Mouse (Mus musculus) adipocyte (in vitro differentiated cells): ENCODE data around the gene Bcat1.

ENCODE experiments used
- DNase-seq: peaks from one replicate; pipeline ENCODE4 v3.0.0-alpha.2; 2016; ENCODE audit warnings: low spot score

Bcat1 gene

GRCm38 (mm10) chr6:145056102-145056501, 19.9 kb downstream of the Bcat1 start:
- no peak for DNase-seq

GRCm38 (mm10) chr6:145055277-145055858, 20.6 kb downstream of the Bcat1 start:
- no peak for DNase-seq

- no peak for DNase-seq
Measured at GRCm38 (mm10) chr6:145052669-145053068, 23.3 kb downstream of the Bcat1 start.

GRCm38 (mm10) chr6:145050899-145051298, 25.1 kb downstream of the Bcat1 start:
- DNase-seq = no peak

- DNase-seq = no peak
Measured at GRCm38 (mm10) chr6:145048131-145048997, 27.6 kb downstream of the Bcat1 start.

GRCm38 (mm10) chr6:145047445-145047857, 28.5 kb downstream of the Bcat1 start:
- DNase-seq = no peak

- DNase-seq = no peak
Measured at GRCm38 (mm10) chr6:145046266-145046890, 29.6 kb downstream of the Bcat1 start.

- DNase-seq = no peak
Measured at GRCm38 (mm10) chr6:145044916-145045574, 30.9 kb downstream of the Bcat1 start.

- no peak for DNase-seq
Measured at GRCm38 (mm10) chr6:145040732-145041131, 35.3 kb downstream of the Bcat1 start.

- no peak for DNase-seq
Measured at GRCm38 (mm10) chr6:145037626-145038025, 38.4 kb downstream of the Bcat1 start.

GRCm38 (mm10) chr6:145035412-145035811, 40.6 kb downstream of the Bcat1 start:
- no peak for DNase-seq

GRCm38 (mm10) chr6:145030587-145030986, 45.4 kb downstream of the Bcat1 start:
- no peak for DNase-seq

- DNase-seq = no peak
Measured at GRCm38 (mm10) chr6:145023990-145024389, 52.0 kb downstream of the Bcat1 start.

GRCm38 (mm10) chr6:145022966-145023725, 52.8 kb downstream of the Bcat1 start:
- DNase-seq = peak; percentile 18

- no peak for DNase-seq
Measured at GRCm38 (mm10) chr6:145022349-145022748, 53.6 kb downstream of the Bcat1 start.

GRCm38 (mm10) chr6:145020553-145020952, 55.4 kb downstream of the Bcat1 start:
- DNase-seq = no peak

GRCm38 (mm10) chr6:145018295-145018694, 57.7 kb downstream of the Bcat1 start:
- no peak for DNase-seq

- DNase-seq = no peak
Measured at GRCm38 (mm10) chr6:145017508-145017907, 58.5 kb downstream of the Bcat1 start.

GRCm38 (mm10) chr6:145016639-145017038, 59.3 kb downstream of the Bcat1 start:
- DNase-seq = no peak

GRCm38 (mm10) chr6:145014944-145015343, 61.0 kb downstream of the Bcat1 start:
- no peak for DNase-seq

- no peak for DNase-seq
Measured at GRCm38 (mm10) chr6:145012699-145013098, 63.3 kb downstream of the Bcat1 start.

- DNase-seq = no peak
Measured at GRCm38 (mm10) chr6:145011141-145011540, 64.8 kb downstream of the Bcat1 start.
